In genomic region chr5:118635476-118636187, GRCm38 (mm10) we compare ENCODE assay signal across 10 mouse cellular contexts.
DNase-seq lines count a peak whose midpoint lies in the region; ATAC-seq and TF ChIP-seq lines count a peak whose summit lies in the region.
"Had no signal": no experiment of that assay in that cellular context is flagged by ENCODE, and none has a peak within 500 bp of the region (broad histone marks: within the 10 kb centered on the region; RNA-seq: fewer than 3 reads in every experiment).

No protein-coding gene starts in this region.

- TF ChIP-seq CTCF in brain, embryonic 14.5 days (IDR thresholded peaks at IDR 0.05; ENCODE audit: borderline replicate concordance, extremely low read depth, insufficient read depth, insufficient read length) = no peak

- no peak for TF ChIP-seq POLR2A in brain, embryonic 14.5 days (IDR thresholded peaks at IDR 0.05; ENCODE audit: borderline replicate concordance, extremely low read depth, insufficient read depth, insufficient read length, poor library complexity, severe bottlenecking)

- H3K4me2 ChIP-seq in heart, embryonic 16.5 days (ENCODE audit: low read depth, low read length) = no peak overlapping the region; the same call in 1 of the 2 replicates
- no peak overlapping the region for H3K4me2 ChIP-seq in forebrain, embryonic 13.5 days
- peak overlapping the region; percentile 15; the same call in 1 of the 2 replicates for H3K4me2 ChIP-seq in midbrain, embryonic 12.5 days (replicated peaks)

- no peaks in the 10 kb centered on the region for H3K36me3 ChIP-seq in heart, embryonic 16.5 days (ENCODE audit: control insufficient read depth, insufficient read depth)
- H3K36me3 ChIP-seq in forebrain, embryonic 13.5 days (ENCODE audit: poor library complexity, severe bottlenecking) = no peaks in the 10 kb centered on the region
- H3K36me3 ChIP-seq in midbrain, embryonic 12.5 days = no peaks in the 10 kb centered on the region

- DNase-seq in heart, adult 18-20 months = no peak
- peak; percentile 74 for DNase-seq in brain, embryonic 14.5 days (ENCODE audit: low read depth)
- no peak for DNase-seq in layer of hippocampus, postnatal 36 days
- DNase-seq in ovary, postnatal 36 days (ENCODE audit: low spot score) = no peak
- DNase-seq in lung, postnatal 14 days = no peak
- DNase-seq: cerebellum, adult 11-12 months; gastrocnemius, postnatal 25 days had no signal

- WGBS in heart, embryonic 16.5 days = 33% methylated on average over 11 of the region's 11 CpGs
- 5% methylated on average over 11 of the region's 11 CpGs for WGBS in forebrain, embryonic 13.5 days
- 2% methylated on average over 11 of the region's 11 CpGs for WGBS in midbrain, embryonic 12.5 days

- H3K27ac ChIP-seq in heart, embryonic 16.5 days (ENCODE audit: low read length) = peak overlapping the region; percentile 54
- H3K27ac ChIP-seq in forebrain, embryonic 13.5 days = peak overlapping the region; percentile 55
- peak overlapping the region; percentile 54 for H3K27ac ChIP-seq in midbrain, embryonic 12.5 days (replicated peaks)

- peaks cover 42% of the 10 kb centered on the region for H3K4me1 ChIP-seq in heart, embryonic 16.5 days (ENCODE audit: control insufficient read depth, insufficient read depth, low read length)
- peaks cover 44% of the 10 kb centered on the region for H3K4me1 ChIP-seq in forebrain, embryonic 13.5 days
- H3K4me1 ChIP-seq in midbrain, embryonic 12.5 days = peaks cover 25% of the 10 kb centered on the region

- no peak for ATAC-seq in heart, embryonic 16.5 days (replicated peaks; ENCODE audit: extremely low read depth, insufficient read depth, low FRiP score)
- ATAC-seq in forebrain, embryonic 13.5 days = no peak
- peak; percentile 58; the same call in 1 of the 2 replicates for ATAC-seq in midbrain, embryonic 12.5 days (ENCODE audit: low FRiP score, low read depth)

- H3K9me3 ChIP-seq in heart, embryonic 16.5 days (replicated peaks; ENCODE audit: control insufficient read depth, low read length) = no peaks in the 10 kb centered on the region
- H3K9me3 ChIP-seq in forebrain, embryonic 13.5 days (replicated peaks) = no peaks in the 10 kb centered on the region
- no peaks in the 10 kb centered on the region for H3K9me3 ChIP-seq in midbrain, embryonic 12.5 days

- H3K27me3 ChIP-seq in heart, embryonic 16.5 days (ENCODE audit: control insufficient read depth, insufficient read depth, low read length) = no peaks in the 10 kb centered on the region
- H3K27me3 ChIP-seq in forebrain, embryonic 13.5 days = no peaks in the 10 kb centered on the region
- no peaks in the 10 kb centered on the region for H3K27me3 ChIP-seq in midbrain, embryonic 12.5 days

- no peak overlapping the region for H3K4me3 ChIP-seq in heart, embryonic 16.5 days (ENCODE audit: low read length)
- H3K4me3 ChIP-seq in forebrain, embryonic 13.5 days = no peak overlapping the region
- no peak overlapping the region for H3K4me3 ChIP-seq in midbrain, embryonic 12.5 days

- peak overlapping the region; percentile 13; the same call in 1 of the 2 replicates for H3K9ac ChIP-seq in heart, embryonic 16.5 days (ENCODE audit: low read length)
- peak overlapping the region; percentile 51 for H3K9ac ChIP-seq in forebrain, embryonic 13.5 days
- H3K9ac ChIP-seq in midbrain, embryonic 12.5 days (replicated peaks) = 0 out of 2 replicates have a peak overlapping the region, but pooled peaks have one; percentile 34
